Mouse (Mus musculus): ENCODE measurements around the gene Sag. TPM values are rescaled to one million over a fixed set of nuclear protein-coding genes. Genes with fewer than 3 reads are reported as not detected.

The Sag gene
- polyA plus RNA-seq, 1 experiment from 2014 or later: 2.0 TPM

Other genes with a start within 250 kb of the Sag start
- gene Ngef, start 229.8 kb upstream of the Sag start, polyA plus RNA-seq (2016; fragmentation: Nextera tagmentation; extraction: Ambion mirVana): 0.20 and 0.88 TPM in 2 replicates
- 5.1 and 6.0 TPM in 2 replicates for gene Inpp5d, start 183.4 kb upstream of the Sag start, polyA plus RNA-seq (2016; fragmentation: Nextera tagmentation; extraction: Ambion mirVana)
- gene Atg16l1, start 47.8 kb upstream of the Sag start, polyA plus RNA-seq (2016; fragmentation: Nextera tagmentation; extraction: Ambion mirVana): 32.1 and 33.5 TPM in 2 replicates
- 26.6 and 31.6 TPM in 2 replicates for gene Dgkd, start 49.6 kb downstream of the Sag start, polyA plus RNA-seq (2016; fragmentation: Nextera tagmentation; extraction: Ambion mirVana)
- 33.5 and 34.5 TPM in 2 replicates for gene Usp40, start 204.9 kb downstream of the Sag start, polyA plus RNA-seq (2016; fragmentation: Nextera tagmentation; extraction: Ambion mirVana)

Data from heart, embryonic 10.5 days (tissue).